Mouse (Mus musculus) C2C12 (cell line): ENCODE data around the gene Cecr2.

Experiments used
- CEBPB ChIP-seq: IDR thresholded peaks from one replicate; pipeline ENCODE4 v1.6.1; 2011; ENCODE audit warnings: low read depth, mild to moderate bottlenecking, control low read depth, moderate library complexity
- CTCF ChIP-seq: IDR thresholded peaks from one replicate; pipeline ENCODE4 v1.5.1; 2011; ENCODE audit not compliant: control insufficient read depth, insufficient read depth, insufficient read length
- MAX ChIP-seq: IDR thresholded peaks from one replicate; pipeline ENCODE4 v1.6.1; 2011; ENCODE audit warnings: mild to moderate bottlenecking, control low read depth

GRCm38 (mm10) chr6:120736011-120736410, 69.8 kb downstream of the Cecr2 start:
- TF ChIP-seq MAX: no peak
- no peak for TF ChIP-seq CTCF
- TF ChIP-seq CEBPB: no peak
